Mouse (Mus musculus) MEL (cell line): Measurements from ENCODE around the gene Fcer1g. TPM values are rescaled to one million over a fixed set of nuclear protein-coding genes. Genes with fewer than 3 reads are reported as not detected.

Experiments used
- DNase-seq: peaks from one replicate; pipeline ENCODE4 v3.0.0; 2011; ENCODE audit warnings: low read depth, low spot score
- H3K27ac ChIP-seq: 2 replicates; pipeline ENCODE4 v1.5.1; 2012; ENCODE audit warnings: low read depth, mild to moderate bottlenecking, control low read depth, low read length, moderate library complexity; ENCODE audit not compliant: control insufficient read depth
- H3K27me3 ChIP-seq, 2 experiments: fragments of 150-350 bp in 1 of 2; sonication (generic) in 1 of 2; 2 replicates each; pipeline ENCODE4 v1.6.1; 2012; ENCODE audit warnings: low read length in 2 of 2, mild to moderate bottlenecking in 2 of 2, improper control_type of control experiment in 1 of 2, moderate library complexity in 1 of 2; ENCODE audit not compliant: insufficient read depth in 2 of 2, control insufficient read depth in 1 of 2
- H3K36me3 ChIP-seq, 2 experiments: 2 replicates each; pipeline ENCODE4 v1.6.1; 2012 to 2014; ENCODE audit warnings: low read length in 2 of 2, improper control_type of control experiment in 1 of 2, inconsistent platforms in 1 of 2, mild to moderate bottlenecking in 1 of 2; ENCODE audit not compliant: insufficient read depth in 2 of 2, control insufficient read depth in 1 of 2
- H3K4me1 ChIP-seq, 2 experiments: fragments of 150-350 bp in 1 of 2; sonication (generic) in 1 of 2; 2 replicates each; pipeline ENCODE4 v1.6.1; 2012; ENCODE audit warnings: low read length in 2 of 2, improper control_type of control experiment in 1 of 2, mild to moderate bottlenecking in 1 of 2; ENCODE audit not compliant: insufficient read depth in 2 of 2, control insufficient read depth in 1 of 2
- H3K4me3 ChIP-seq, 2 experiments: fragments of 150-350 bp in 1 of 2; sonication (generic) in 1 of 2; 2 replicates each; pipeline ENCODE4 v1.5.1; 2012; ENCODE audit warnings: low read depth in 2 of 2, low read length in 2 of 2, mild to moderate bottlenecking in 2 of 2, moderate library complexity in 2 of 2, control low read depth in 1 of 2, improper control_type of control experiment in 1 of 2; ENCODE audit not compliant: control insufficient read depth in 1 of 2, insufficient read depth in 1 of 2
- H3K79me2 ChIP-seq: 2 replicates; pipeline ENCODE4 v1.6.1; 2012; ENCODE audit warnings: mild to moderate bottlenecking, low read length, moderate library complexity; ENCODE audit not compliant: control insufficient read depth, poor library complexity, insufficient read depth
- H3K9ac ChIP-seq: 2 replicates; pipeline ENCODE4 v1.6.1; 2012; ENCODE audit warnings: low read depth, mild to moderate bottlenecking, control low read depth, low read length, moderate library complexity; ENCODE audit not compliant: control insufficient read depth, poor library complexity, severe bottlenecking
- H3K9me3 ChIP-seq: fragments of 150-350 bp; sonication (generic); replicated peaks from 2 replicates; pipeline ENCODE4 v1.6.1; 2012; ENCODE audit warnings: mild to moderate bottlenecking, low read length, improper control_type of control experiment, moderate library complexity; ENCODE audit not compliant: insufficient read depth
- CHD1 ChIP-seq: IDR thresholded peaks from 2 replicates; pipeline ENCODE4 v1.6.1; 2012; ENCODE audit warnings: low read depth, mild to moderate bottlenecking, inconsistent platforms, low read length, improper control_type of control experiment
- CHD2 ChIP-seq: IDR thresholded peaks from 2 replicates; pipeline ENCODE4 v1.6.1; 2011; ENCODE audit warnings: low read length, improper control_type of control experiment
- CTCF ChIP-seq, 3 experiments: IDR thresholded peaks in 2 of 3; conservative IDR thresholded peaks in 1 of 3; 2 replicates each; pipeline ENCODE4 v1.5.1; 2011 to 2012; ENCODE audit warnings: low read length in 3 of 3, low read depth in 2 of 3, mild to moderate bottlenecking in 2 of 3, improper control_type of control experiment in 1 of 3, inconsistent platforms in 1 of 3, mixed read lengths in 1 of 3, moderate library complexity in 1 of 3; ENCODE audit not compliant: control insufficient read depth in 1 of 3, insufficient read depth in 1 of 3, poor library complexity in 1 of 3, severe bottlenecking in 1 of 3
- KAT2A ChIP-seq: conservative IDR thresholded peaks from 2 replicates; pipeline ENCODE4 v1.6.1; 2012; ENCODE audit warnings: low read depth, low read length, improper control_type of control experiment, inconsistent platforms
- MYB ChIP-seq: IDR thresholded peaks from 2 replicates; pipeline ENCODE4 v1.6.1; 2011; ENCODE audit warnings: mild to moderate bottlenecking, low read depth, low read length, improper control_type of control experiment
- POLR2A ChIP-seq, 2 experiments: IDR thresholded peaks; 2 replicates each; pipeline ENCODE4 v1.6.1; 2011 to 2012; ENCODE audit warnings: low read length in 2 of 2, mild to moderate bottlenecking in 2 of 2, control low read depth in 1 of 2, improper control_type of control experiment in 1 of 2, low read depth in 1 of 2, moderate library complexity in 1 of 2; ENCODE audit not compliant: control insufficient read depth in 1 of 2, insufficient read depth in 1 of 2, poor library complexity in 1 of 2
- POLR2AphosphoS5 ChIP-seq: IDR thresholded peaks from 2 replicates; pipeline ENCODE4 v1.6.1; 2012; ENCODE audit warnings: low read depth, borderline replicate concordance, mild to moderate bottlenecking, inconsistent platforms, low read length, moderate library complexity, mixed read lengths
- RAD21 ChIP-seq: IDR thresholded peaks from 2 replicates; pipeline ENCODE4 v1.6.1; 2011; ENCODE audit warnings: mild to moderate bottlenecking, low read depth, low read length, improper control_type of control experiment
- SMC3 ChIP-seq: IDR thresholded peaks from 2 replicates; pipeline ENCODE4 v1.6.1; 2011; ENCODE audit warnings: low read depth, low read length, improper control_type of control experiment
- UBTF ChIP-seq: IDR thresholded peaks from 2 replicates; pipeline ENCODE4 v1.6.1; 2012; ENCODE audit warnings: low read depth, mild to moderate bottlenecking, inconsistent platforms, low read length, improper control_type of control experiment, moderate library complexity, borderline replicate concordance; ENCODE audit not compliant: insufficient read depth
- USF2 ChIP-seq, 2 experiments: IDR thresholded peaks; 2 replicates each; pipeline ENCODE4 v1.6.1; 2011 to 2012; ENCODE audit warnings: improper control_type of control experiment in 2 of 2, low read length in 2 of 2, borderline replicate concordance in 1 of 2, inconsistent platforms in 1 of 2, low read depth in 1 of 2, mild to moderate bottlenecking in 1 of 2; ENCODE audit not compliant: insufficient read depth in 1 of 2
- ZNF384 ChIP-seq: IDR thresholded peaks from 2 replicates; pipeline ENCODE4 v1.6.1; 2012; ENCODE audit warnings: low read depth, mild to moderate bottlenecking, inconsistent platforms, low read length, improper control_type of control experiment
- polyA plus RNA-seq, 2 experiments: library from polyadenylated mRNA; stranded (reverse) in 1 of 2; unstranded in 1 of 2; fragments of >175 nt in 1 of 2; fragments of >200 nt in 1 of 2; gene quantifications; 2 replicates each; pipeline versions ENCODE4 v1.2.1 to v1.2.4; 2012; ENCODE audit warnings: low replicate concordance in 2 of 2, low read depth in 1 of 2; ENCODE audit not compliant: insufficient read length in 2 of 2, insufficient read depth in 1 of 2, missing spikeins in 1 of 2
- total RNA-seq: library from RNA; depleted of rRNA; stranded (reverse); fragments of 300-350 nt; gene quantifications from 2 replicates; pipeline ENCODE4 v1.2.3, GENCODE M21; 2012

Gene Fcer1g
- total and polyA plus RNA-seq, 3 experiments: 0.62 to 1.1 TPM; not detected in 1

GRCm38 (mm10) chr1:171263666-171264461 is 29.7 kb upstream of the Fcer1g start:
- Histone ChIP-seq H3K9me3 (no peaks in the 10 kb centered on the region), H3K4me1 (peaks cover 4 to 20% of the 10 kb centered on the region in 2 experiments; a peak in 3 of 4 replicates), H3K79me2 (no peaks in the 10 kb centered on the region), H3K4me3 (no peak overlapping the region), H3K27me3 (peaks cover 0 to 2% of the 10 kb centered on the region in 2 experiments; a peak in 3 of 4 replicates), H3K27ac (no peak overlapping the region), H3K9ac (no peak overlapping the region), H3K36me3 (peaks cover 0 to 11% of the 10 kb centered on the region in 2 experiments; a peak in 2 of 4 replicates)
- TF ChIP-seq MYB: no peak
- TF ChIP-seq CTCF (IDR thresholded peaks at IDR 0.05 in 2 of 3, conservative IDR thresholded peaks at IDR 0.05 in 1 of 3; ENCODE audit: control insufficient read depth in 1 of 3, insufficient read depth in 1 of 3, low read depth in 2 of 3, low read length in 3 of 3, poor library complexity in 1 of 3, severe bottlenecking in 1 of 3): peak in 2 of 3 experiments; percentile 8 to 36; a peak in 2 of 6 replicates
- TF ChIP-seq SMC3: peak; percentile 23
- peak; percentile 17 for TF ChIP-seq RAD21
- no peak for DNase-seq

GRCm38 (mm10) chr1:171263185-171263611 is 29.0 kb upstream of the Fcer1g start:
- no peak overlapping the region for H3K4me3 ChIP-seq
- TF ChIP-seq CHD2: no peak
- TF ChIP-seq ZNF384: no peak
- no peak for TF ChIP-seq USF2 (IDR thresholded peaks at IDR 0.05; ENCODE audit: borderline replicate concordance in 1 of 2, insufficient read depth in 1 of 2, low read depth in 1 of 2, low read length in 2 of 2)
- TF ChIP-seq CHD1: no peak
- no peak for TF ChIP-seq CTCF (IDR thresholded peaks at IDR 0.05 in 2 of 3, conservative IDR thresholded peaks at IDR 0.05 in 1 of 3; ENCODE audit: control insufficient read depth in 1 of 3, insufficient read depth in 1 of 3, low read depth in 2 of 3, low read length in 3 of 3, poor library complexity in 1 of 3, severe bottlenecking in 1 of 3)
- TF ChIP-seq POLR2A (IDR thresholded peaks at IDR 0.05; ENCODE audit: control insufficient read depth in 1 of 2, insufficient read depth in 1 of 2, low read depth in 1 of 2, low read length in 2 of 2, poor library complexity in 1 of 2): no peak
- TF ChIP-seq POLR2AphosphoS5: no peak
- TF ChIP-seq UBTF: no peak
- TF ChIP-seq KAT2A: no peak
- TF ChIP-seq, all 39 proteins: peak for 0
- H3K79me2 ChIP-seq: no peaks in the 10 kb centered on the region
- H3K27ac ChIP-seq: no peak overlapping the region
- no peak overlapping the region for H3K9ac ChIP-seq
- H3K9me3 ChIP-seq: no peaks in the 10 kb centered on the region
- H3K4me1 ChIP-seq: peaks cover 4 to 17% of the 10 kb centered on the region in 2 experiments; a peak in 3 of 4 replicates
- peaks cover 0 to 9% of the 10 kb centered on the region in 2 experiments; a peak in 2 of 4 replicates for H3K36me3 ChIP-seq
- DNase-seq: no peak
- H3K27me3 ChIP-seq: peaks cover 0 to 2% of the 10 kb centered on the region in 2 experiments; a peak in 3 of 4 replicates
